Mouse (Mus musculus): ENCODE results near the gene Camta2. TPM values are rescaled to one million over a fixed set of nuclear protein-coding genes. Genes with fewer than 3 reads are reported as not detected.

Gene Camta2
- total RNA-seq, 2 experiments from 2014 or later, result 1.5 to 18.7 TPM

- ATAC-seq (replicated peaks; ENCODE audit: poor library complexity, severe bottlenecking), result no peak
Measured at GRCm38 (mm10) chr11:70697376-70697775, 9.5 kb upstream of the Camta2 start.

- ATAC-seq (replicated peaks; ENCODE audit: poor library complexity, severe bottlenecking), result no peak
Measured at GRCm38 (mm10) chr11:70693504-70693903, 5.6 kb upstream of the Camta2 start.

GRCm38 (mm10) chr11:70689578-70689977 is 1.7 kb upstream of the Camta2 start:
- ATAC-seq (replicated peaks; ENCODE audit: poor library complexity, severe bottlenecking), result no peak

GRCm38 (mm10) chr11:70688372-70688771 is 467 bp upstream of the Camta2 start:
- ATAC-seq (replicated peaks; ENCODE audit: poor library complexity, severe bottlenecking), result no peak

GRCm38 (mm10) chr11:70686901-70687566 is 871 bp downstream of the Camta2 start:
- ATAC-seq (replicated peaks; ENCODE audit: poor library complexity, severe bottlenecking), result peak; percentile 43

GRCm38 (mm10) chr11:70683640-70684039 is 4.3 kb downstream of the Camta2 start:
- ATAC-seq (replicated peaks; ENCODE audit: poor library complexity, severe bottlenecking), result no peak

- ATAC-seq (replicated peaks; ENCODE audit: poor library complexity, severe bottlenecking), result 0 out of 2 replicates have a peak, but pooled peaks have one; percentile 15
Measured at GRCm38 (mm10) chr11:70681897-70682581, 5.9 kb downstream of the Camta2 start.

- no peak for ATAC-seq (replicated peaks; ENCODE audit: poor library complexity, severe bottlenecking)
Measured at GRCm38 (mm10) chr11:70681170-70681569, 6.7 kb downstream of the Camta2 start.

- ATAC-seq (replicated peaks; ENCODE audit: poor library complexity, severe bottlenecking), result peak; percentile 98
Measured at GRCm38 (mm10) chr11:70679894-70680293, 8.0 kb downstream of the Camta2 start.

- no peak for ATAC-seq (replicated peaks; ENCODE audit: poor library complexity, severe bottlenecking)
Measured at GRCm38 (mm10) chr11:70679361-70679760, 8.5 kb downstream of the Camta2 start.

- ATAC-seq (replicated peaks; ENCODE audit: poor library complexity, severe bottlenecking), result no peak
Measured at GRCm38 (mm10) chr11:70678576-70678975, 9.3 kb downstream of the Camta2 start.

- no peak for ATAC-seq (replicated peaks; ENCODE audit: poor library complexity, severe bottlenecking)
Measured at GRCm38 (mm10) chr11:70678092-70678491, 9.8 kb downstream of the Camta2 start.

GRCm38 (mm10) chr11:70674501-70674900 is 13.4 kb downstream of the Camta2 start:
- ATAC-seq (replicated peaks; ENCODE audit: poor library complexity, severe bottlenecking), result peak; percentile 46

- ATAC-seq (replicated peaks; ENCODE audit: poor library complexity, severe bottlenecking), result no peak
Measured at GRCm38 (mm10) chr11:70674014-70674413, 13.9 kb downstream of the Camta2 start.

GRCm38 (mm10) chr11:70671333-70672047 is 16.4 kb downstream of the Camta2 start:
- ATAC-seq (replicated peaks; ENCODE audit: poor library complexity, severe bottlenecking), result no peak

GRCm38 (mm10) chr11:70670483-70670882 is 17.4 kb downstream of the Camta2 start:
- ATAC-seq (replicated peaks; ENCODE audit: poor library complexity, severe bottlenecking), result no peak

- peak; percentile 41 for ATAC-seq (replicated peaks; ENCODE audit: poor library complexity, severe bottlenecking)
Measured at GRCm38 (mm10) chr11:70669582-70670345, 18.1 kb downstream of the Camta2 start.

- peak; percentile 75 for ATAC-seq (replicated peaks; ENCODE audit: poor library complexity, severe bottlenecking)
Measured at GRCm38 (mm10) chr11:70668771-70669505, 19.0 kb downstream of the Camta2 start, which contains the start of gene Spag7. Gene Spag7 (minus strand): TSS chr11:70669416.

- no peak for ATAC-seq (replicated peaks; ENCODE audit: poor library complexity, severe bottlenecking)
Measured at GRCm38 (mm10) chr11:70668335-70668770, 19.6 kb downstream of the Camta2 start.
